Mouse (Mus musculus): ENCODE data around the gene Cd38.

The Cd38 gene

GRCm38 (mm10) chr5:43948111-43948743, 79.9 kb downstream of the Cd38 start:
- peak; percentile 82 for DNase-seq

- DNase-seq: peak; percentile 5
Measured at GRCm38 (mm10) chr5:43948748-43949275, 80.5 kb downstream of the Cd38 start.

- DNase-seq: no peak
Measured at GRCm38 (mm10) chr5:43953241-43953640, 84.9 kb downstream of the Cd38 start.

GRCm38 (mm10) chr5:43959884-43960440, 91.6 kb downstream of the Cd38 start:
- DNase-seq: no peak

- DNase-seq: no peak
Measured at GRCm38 (mm10) chr5:43961056-43961455, 92.7 kb downstream of the Cd38 start.

All from liver (tissue).